Mouse (Mus musculus) kidney, postnatal 36 days (tissue): ENCODE data around the gene Naa30.
"Not testable (repeated sequence)": the region's sequence is repeated elsewhere in the genome, so short reads cannot be mapped to it uniquely, and the experiment has no call there.

Experiments used
- DNase-seq, 2 experiments: peaks; one replicate each; pipeline ENCODE4 v3.0.0; 2021 to 2022; ENCODE audit warnings: mixed read lengths in 2 of 2

Naa30 gene

GRCm38 (mm10) chr14:49171867-49172581 is at the start of gene Naa30:
Naa30 (plus strand) TSS chr14:49172226.
- peak; percentile 99 for DNase-seq

- no peak for DNase-seq
Observed at GRCm38 (mm10) chr14:49127162-49127779, 44.8 kb upstream of the Naa30 start.

- no peak for DNase-seq
Observed at GRCm38 (mm10) chr14:49128544-49129263, 43.3 kb upstream of the Naa30 start.

DNA sequence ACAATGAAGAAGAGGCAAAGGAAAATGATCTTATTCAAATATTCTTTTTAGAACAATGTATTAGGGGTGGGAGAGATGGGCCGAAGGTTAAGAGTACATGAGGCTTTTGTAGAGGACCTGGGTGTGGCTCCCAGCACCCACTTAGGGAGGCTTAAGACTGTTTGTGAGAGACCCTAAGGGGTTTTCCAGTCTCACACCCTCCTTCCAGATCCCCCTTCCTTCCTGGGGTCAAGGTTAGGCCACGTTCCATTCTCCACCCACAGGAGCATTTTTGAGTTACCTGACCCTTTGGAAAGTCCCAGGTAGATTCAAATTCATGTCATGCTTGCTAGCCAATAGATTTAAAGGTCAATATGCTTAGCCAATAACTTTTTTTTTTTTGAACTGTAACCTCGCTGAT is 39.6 kb upstream of the Naa30 start:
- DNase-seq, result no peak

- DNase-seq, result no peak
Observed at GRCm38 (mm10) chr14:49138171-49138570, 33.9 kb upstream of the Naa30 start.

DNA sequence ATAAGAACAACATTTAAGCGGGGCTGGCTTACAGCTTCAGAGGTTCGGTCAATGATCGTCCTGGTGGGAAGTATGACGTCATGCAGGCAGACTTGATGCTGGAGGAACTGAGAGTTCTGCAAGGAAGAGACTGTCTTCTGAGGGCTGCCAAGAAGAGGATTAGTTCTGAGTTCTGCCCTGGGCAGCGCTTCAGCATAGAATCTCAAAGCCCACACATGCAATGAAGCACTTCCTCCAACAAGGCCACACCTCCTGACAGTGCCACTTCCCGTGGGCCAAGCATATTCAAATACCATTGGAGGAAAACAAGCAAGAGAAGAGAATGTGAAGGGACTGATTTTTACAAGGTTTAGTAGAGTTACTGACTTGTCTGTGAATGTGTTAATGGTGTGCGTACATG is 31.3 kb upstream of the Naa30 start:
- no peak for DNase-seq

- peak; percentile 42 to 86 for DNase-seq
Observed at GRCm38 (mm10) chr14:49153801-49154200, 18.2 kb upstream of the Naa30 start.

GRCm38 (mm10) chr14:49155572-49155971 is 16.5 kb upstream of the Naa30 start:
- DNase-seq, result no peak

DNA sequence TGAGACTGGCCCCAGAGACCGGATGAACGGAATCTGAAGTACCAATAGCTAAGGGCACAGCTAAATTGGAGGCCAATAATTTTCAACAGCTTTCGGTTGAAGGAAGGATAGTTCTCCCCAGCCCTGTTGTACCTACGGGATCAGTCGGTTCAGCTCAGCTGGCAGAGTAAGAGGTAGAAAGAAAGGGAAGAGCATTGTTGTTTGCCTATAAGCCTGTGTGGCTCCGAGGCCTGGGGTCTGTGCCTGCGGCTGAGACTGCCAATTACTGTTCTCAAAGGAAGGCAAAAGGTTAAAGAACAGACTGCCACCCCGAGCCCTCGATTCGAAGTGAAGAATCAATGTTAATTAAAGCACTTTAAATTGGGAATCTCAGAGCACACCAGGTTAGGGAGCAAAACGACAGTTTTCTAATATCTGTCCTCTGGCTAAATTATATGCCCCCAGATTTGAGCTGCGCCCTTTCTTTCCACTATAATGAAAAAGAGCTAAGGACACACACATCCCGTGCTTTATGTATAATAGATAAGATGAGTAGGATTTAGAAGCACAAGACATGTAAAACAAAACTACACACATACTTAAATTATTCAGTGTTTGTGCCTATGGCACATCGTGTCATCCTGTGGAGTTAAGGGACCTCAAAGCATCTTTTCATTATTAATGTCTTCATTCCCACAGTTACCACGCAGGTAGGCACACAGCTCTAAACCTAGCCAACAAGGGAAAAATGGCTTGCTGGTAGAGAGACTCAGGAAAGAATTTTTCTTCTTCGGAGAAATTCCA is 13.7 kb upstream of the Naa30 start:
- no peak for DNase-seq

- DNase-seq, result peak; percentile 10 to 13
Observed at GRCm38 (mm10) chr14:49171286-49171685, 740 bp upstream of the Naa30 start.

DNA sequence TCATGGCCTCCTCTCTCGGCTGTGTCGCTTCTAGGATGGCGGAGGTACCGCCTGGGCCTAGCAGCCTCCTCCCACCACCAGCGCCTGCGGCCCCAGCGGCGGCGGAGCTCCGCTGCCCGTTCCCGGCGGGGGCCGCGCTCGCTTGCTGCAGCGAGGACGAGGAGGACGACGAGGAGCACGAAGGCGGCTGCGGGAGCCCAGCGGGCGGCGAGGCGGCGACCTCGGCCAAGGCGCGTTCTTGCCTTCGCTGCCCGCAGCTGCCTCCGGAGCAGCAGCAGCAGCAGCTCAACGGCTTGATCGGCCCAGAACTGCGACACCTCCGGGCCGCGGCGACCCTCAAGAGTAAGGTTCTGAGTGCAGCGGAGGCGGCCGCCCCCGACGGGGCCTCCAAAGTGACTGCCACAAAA is 559 bp downstream of the Naa30 start:
- peak; percentile 45 to 65 for DNase-seq

GRCm38 (mm10) chr14:49173290-49174135 is 1.5 kb downstream of the Naa30 start:
- peak in 1 of 2 experiments; percentile 14 for DNase-seq

DNA sequence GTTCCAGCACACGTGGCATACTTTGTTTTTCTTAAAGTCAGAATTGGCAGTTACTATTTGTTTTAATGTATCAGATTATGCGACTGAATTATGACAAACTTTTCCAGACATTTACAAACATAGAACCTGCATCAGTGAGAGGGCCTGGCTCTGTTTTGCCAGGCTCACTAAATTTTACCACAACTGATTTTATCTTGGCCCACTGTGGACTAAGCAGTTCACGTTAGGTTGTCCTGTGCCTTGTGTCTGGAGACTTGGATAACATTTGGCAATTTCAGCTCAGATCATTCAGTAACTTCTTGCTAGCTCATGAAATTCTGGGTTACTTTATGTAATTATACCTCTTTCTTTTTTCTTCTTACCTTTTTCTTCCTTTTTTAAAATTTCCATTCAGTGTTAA is 7.7 kb downstream of the Naa30 start:
- no peak for DNase-seq

DNA sequence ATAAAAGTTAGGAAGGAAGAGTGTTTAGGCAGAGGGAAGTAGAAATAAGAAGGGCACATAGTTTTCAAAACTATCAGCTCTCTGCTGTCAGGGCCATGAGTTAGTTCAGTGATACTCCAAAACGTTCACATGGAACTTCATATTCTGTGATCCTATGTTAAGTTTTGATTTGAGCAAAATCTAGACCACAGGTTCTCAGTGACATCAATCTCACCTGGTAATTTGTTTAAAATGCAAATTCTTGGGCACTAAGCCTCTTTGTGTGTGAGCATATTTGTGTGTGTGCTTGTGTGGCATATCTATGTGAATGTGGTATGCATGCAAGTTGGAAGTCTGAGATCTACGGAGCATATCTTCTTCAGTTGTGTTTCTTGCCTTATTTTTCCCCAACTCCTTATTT is 14.2 kb downstream of the Naa30 start:
- no peak for DNase-seq

DNA sequence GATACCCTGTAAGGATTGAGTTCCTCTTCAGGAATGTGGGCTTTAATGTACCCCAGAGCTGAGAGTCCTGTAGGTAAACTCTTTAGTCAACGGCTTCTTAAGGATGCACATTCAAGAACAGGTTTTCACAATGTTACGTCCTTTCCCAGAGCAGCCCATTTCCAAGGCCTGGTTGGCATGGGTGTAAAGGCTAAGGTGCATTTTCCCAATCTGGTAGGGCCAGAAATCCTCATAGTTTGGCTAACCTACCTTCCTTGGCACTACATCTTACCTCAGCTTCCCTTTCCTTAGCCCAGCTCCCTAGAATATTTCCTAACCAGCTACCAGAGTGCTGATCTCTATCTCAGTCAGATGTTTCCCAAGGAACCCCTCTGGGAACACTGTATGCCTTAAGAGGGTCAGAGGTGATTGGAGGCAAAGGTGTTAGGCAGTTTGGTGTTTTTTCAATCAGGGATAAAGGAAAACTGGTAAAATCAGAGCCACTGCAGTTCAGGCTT is 25.1 kb downstream of the Naa30 start:
- no peak for DNase-seq

DNA sequence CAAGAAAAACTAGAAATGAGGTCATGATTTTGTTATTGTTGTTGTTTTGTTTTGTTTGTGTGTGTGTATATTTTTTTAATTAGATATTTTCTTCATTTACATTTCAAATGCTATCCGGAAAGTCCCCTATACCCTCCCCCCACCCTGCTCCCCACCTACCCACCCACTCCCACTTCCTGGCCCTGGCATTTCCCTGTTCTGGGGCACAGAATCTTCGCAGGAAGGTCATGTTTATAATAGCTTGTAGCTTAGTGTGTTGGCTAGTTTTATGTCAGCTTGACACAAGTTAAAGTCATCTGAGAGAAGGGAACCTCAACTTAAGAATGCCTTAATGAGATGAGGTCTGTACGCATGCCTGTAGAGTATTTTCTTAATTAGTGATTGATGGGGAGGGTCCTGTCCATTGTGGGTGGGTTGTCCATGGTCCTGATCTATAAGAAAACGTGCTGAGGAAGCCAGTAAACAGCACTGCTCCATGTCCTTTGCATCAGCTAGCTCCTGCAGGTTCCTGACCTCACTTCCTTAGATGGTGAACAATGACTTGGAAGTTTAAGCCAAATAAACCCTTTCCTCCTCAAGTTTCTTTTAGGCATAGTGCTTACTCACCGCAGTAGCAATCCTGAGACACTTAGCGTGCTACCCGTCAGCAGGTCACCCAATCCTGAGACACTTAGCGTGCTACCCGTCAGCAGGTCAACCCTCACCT is 29.2 kb downstream of the Naa30 start:
- DNase-seq, result no peak

DNA sequence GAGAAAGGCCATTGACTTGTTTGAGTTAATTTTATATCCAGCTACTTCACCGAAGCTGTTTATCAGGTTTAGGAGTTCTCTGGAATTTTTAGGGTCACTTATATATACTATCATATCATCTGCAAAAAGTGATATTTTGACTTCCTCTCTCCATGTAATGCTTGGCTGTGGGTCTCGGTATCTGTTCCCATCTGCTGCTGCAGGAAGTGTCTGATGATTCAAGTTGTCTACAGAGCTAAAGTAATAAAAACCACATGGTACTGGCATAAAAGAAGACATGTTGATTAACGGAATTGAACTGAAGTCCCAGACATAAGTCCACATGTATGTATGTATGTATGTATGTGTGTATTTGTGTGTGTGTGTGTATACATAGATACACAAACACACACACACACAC is 38.2 kb downstream of the Naa30 start:
- not testable (repeated sequence) for DNase-seq

GRCm38 (mm10) chr14:49218677-49219076 is 46.7 kb downstream of the Naa30 start:
- no peak for DNase-seq

DNA sequence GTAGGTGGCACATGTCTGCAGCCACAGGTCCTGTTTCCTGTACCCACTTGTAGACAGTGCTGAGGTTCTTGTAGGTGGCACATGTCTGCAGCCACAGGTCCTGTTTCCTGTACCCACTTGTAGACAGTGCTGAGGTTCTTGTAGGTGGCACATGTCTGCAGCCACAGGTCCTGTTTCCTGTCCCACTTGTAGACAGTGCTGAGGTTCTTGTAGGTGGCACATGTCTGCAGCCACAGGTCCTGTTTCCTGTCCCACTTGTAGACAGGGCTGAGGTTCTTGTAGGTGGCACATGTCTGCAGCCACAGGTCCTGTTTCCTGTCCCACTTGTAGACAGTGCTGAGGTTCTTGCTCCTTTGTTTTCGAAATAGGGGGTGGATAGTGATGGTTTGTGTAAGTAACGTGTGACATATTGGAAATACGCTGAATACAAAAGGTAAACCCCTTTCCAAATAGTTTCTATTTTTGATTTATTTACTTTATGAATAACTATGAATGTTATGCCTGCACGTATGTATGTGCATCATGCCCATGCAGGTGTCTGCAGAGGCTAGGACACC is 47.5 kb downstream of the Naa30 start:
- DNase-seq, result not testable (repeated sequence)

GRCm38 (mm10) chr14:49221771-49222170 is 49.7 kb downstream of the Naa30 start:
- DNase-seq, result no peak

- DNase-seq, result no peak
Observed at GRCm38 (mm10) chr14:49226471-49226870, 54.4 kb downstream of the Naa30 start.
